In genomic region chr7:45174567-45175280, GRCm38 (mm10) we compare ENCODE assay signal across 10 mouse cellular contexts. TPM values are rescaled to one million over a fixed set of nuclear protein-coding genes. Genes with fewer than 3 reads are reported as not detected.
DNase-seq lines count a peak whose midpoint lies in the region; ATAC-seq and TF ChIP-seq lines count a peak whose summit lies in the region.
"Had no signal": no experiment of that assay in that cellular context is flagged by ENCODE, and none has a peak within 500 bp of the region (broad histone marks: within the 10 kb centered on the region; RNA-seq: fewer than 3 reads in every experiment).

No protein-coding gene starts in this region.

- peak; percentile 54 to 62 for DNase-seq in cerebellum, postnatal 25 days
- DNase-seq in cerebellum, postnatal 36 days: no peak
- no peak for DNase-seq in lung, embryonic 14.5 days
- no peak for DNase-seq in lung, adult 18-20 months
- DNase-seq in T-cell, adult 2 months (ENCODE audit: low spot score): no peak
- DNase-seq: adrenal gland, postnatal 10 days had no signal

- no peaks in the 10 kb centered on the region for H3K4me1 ChIP-seq in lung, embryonic 14.5 days (ENCODE audit: insufficient read depth)
- H3K4me1 ChIP-seq in intestine, embryonic 15.5 days (replicated peaks): peaks cover 10% of the 10 kb centered on the region; the same call in 1 of the 2 replicates
- H3K4me1 ChIP-seq in neural tube, embryonic 14.5 days (ENCODE audit: control insufficient read depth, insufficient read depth, low read length): no peaks in the 10 kb centered on the region

- TF ChIP-seq CTCF in lung, embryonic 14.5 days (IDR thresholded peaks at IDR 0.05; ENCODE audit: low read depth): no peak

- H3K4me2 ChIP-seq in lung, embryonic 14.5 days: peak overlapping the region; percentile 26; the same call in 1 of the 2 replicates
- H3K4me2 ChIP-seq in intestine, embryonic 15.5 days (replicated peaks): peak overlapping the region; percentile 39
- H3K4me2 ChIP-seq in neural tube, embryonic 14.5 days (ENCODE audit: low read depth, low read length): no peak overlapping the region

- no peak for ATAC-seq in lung, embryonic 14.5 days (ENCODE audit: insufficient read depth)
- ATAC-seq in intestine, embryonic 15.5 days: no peak
- ATAC-seq in neural tube, embryonic 14.5 days (ENCODE audit: low read depth): peak; percentile 46; the same call in 1 of the 2 replicates
- ATAC-seq in cerebellum, adult (ENCODE audit: insufficient number of reproducible peaks, low FRiP score, low TSS enrichment): no peak

- H3K27me3 ChIP-seq in lung, embryonic 14.5 days (ENCODE audit: insufficient read depth, low read length): peaks cover 65% of the 10 kb centered on the region
- peaks cover 85% of the 10 kb centered on the region for H3K27me3 ChIP-seq in intestine, embryonic 15.5 days (replicated peaks)
- peaks cover 43% of the 10 kb centered on the region for H3K27me3 ChIP-seq in neural tube, embryonic 14.5 days (ENCODE audit: control insufficient read depth, insufficient read depth, low read length)

- peak overlapping the region; percentile 13; the same call in 1 of the 2 replicates for H3K4me3 ChIP-seq in lung, embryonic 14.5 days (ENCODE audit: low read depth, low read length)
- peak overlapping the region; percentile 13; the same call in 1 of the 2 replicates for H3K4me3 ChIP-seq in intestine, embryonic 15.5 days (replicated peaks)
- H3K4me3 ChIP-seq in neural tube, embryonic 14.5 days (ENCODE audit: low read depth, low read length): no peak overlapping the region

- H3K9me3 ChIP-seq in lung, embryonic 14.5 days (ENCODE audit: low read depth, low read length): peaks cover 7% of the 10 kb centered on the region; the same call in 1 of the 2 replicates
- H3K9me3 ChIP-seq in intestine, embryonic 15.5 days: 0 out of 2 replicates have a peak, but pooled peaks cover under 1% of the 10 kb centered on the region
- no peaks in the 10 kb centered on the region for H3K9me3 ChIP-seq in neural tube, embryonic 14.5 days (ENCODE audit: control insufficient read depth, low read length)

- no peak overlapping the region for H3K27ac ChIP-seq in lung, embryonic 14.5 days (ENCODE audit: low read depth)
- H3K27ac ChIP-seq in intestine, embryonic 15.5 days: no peak overlapping the region
- no peak overlapping the region for H3K27ac ChIP-seq in neural tube, embryonic 14.5 days (ENCODE audit: low read depth, low read length)

- no peak overlapping the region for H3K9ac ChIP-seq in lung, embryonic 14.5 days
- no peak overlapping the region for H3K9ac ChIP-seq in intestine, embryonic 15.5 days
- H3K9ac ChIP-seq in neural tube, embryonic 14.5 days (replicated peaks; ENCODE audit: low read depth, low read length): no peak overlapping the region

- no peaks in the 10 kb centered on the region for H3K36me3 ChIP-seq in lung, embryonic 14.5 days (ENCODE audit: insufficient read depth)
- H3K36me3 ChIP-seq in intestine, embryonic 15.5 days: no peaks in the 10 kb centered on the region
- no peaks in the 10 kb centered on the region for H3K36me3 ChIP-seq in neural tube, embryonic 14.5 days (ENCODE audit: control insufficient read depth, insufficient read depth, low read length)

- WGBS in lung, embryonic 14.5 days: 4% methylated on average over 29 of the region's 29 CpGs
- WGBS in intestine, embryonic 15.5 days: 5% methylated on average over 29 of the region's 29 CpGs
- 3% methylated on average over 29 of the region's 29 CpGs for WGBS in neural tube, embryonic 14.5 days

RNA-seq across cellular contexts. Expression of gene Gfy, which starts 4.6 kb away (rescaled TPM):
- not detected in 2 replicates for polyA plus RNA-seq in lung, embryonic 14.5 days (2014; fragmentation: Nextera tagmentation; extraction: Ambion mirVana)
- not detected in 2 replicates for polyA plus RNA-seq in intestine, embryonic 15.5 days (2015; fragmentation: Nextera tagmentation; extraction: Ambion mirVana)
- not detected in 2 replicates for polyA plus RNA-seq in neural tube, embryonic 14.5 days (2014; fragmentation: Nextera tagmentation; extraction: Ambion mirVana)
- polyA plus RNA-seq: spleen, adult 2 months had no signal

RNA-seq across cellular contexts. Expression of gene Pth2, which starts 6.1 kb away (rescaled TPM):
- polyA plus RNA-seq in lung, embryonic 14.5 days (2014; fragmentation: Nextera tagmentation; extraction: Ambion mirVana): not detected in 2 replicates
- not detected in 2 replicates for polyA plus RNA-seq in intestine, embryonic 15.5 days (2015; fragmentation: Nextera tagmentation; extraction: Ambion mirVana)
- not detected in 2 replicates for polyA plus RNA-seq in neural tube, embryonic 14.5 days (2014; fragmentation: Nextera tagmentation; extraction: Ambion mirVana)
- polyA plus RNA-seq: spleen, adult 2 months had no signal

RNA-seq across cellular contexts. Expression of gene Slc17a7, which starts 11.0 kb away (rescaled TPM):
- 0.09 and 0.97 TPM in 2 replicates for polyA plus RNA-seq in lung, embryonic 14.5 days (2014; fragmentation: Nextera tagmentation; extraction: Ambion mirVana)
- 0.13 and 0.15 TPM in 2 replicates for polyA plus RNA-seq in intestine, embryonic 15.5 days (2015; fragmentation: Nextera tagmentation; extraction: Ambion mirVana)
- polyA plus RNA-seq in neural tube, embryonic 14.5 days (2014; fragmentation: Nextera tagmentation; extraction: Ambion mirVana): 0.71 TPM in 1 of 2 replicates, not detected in the other

RNA-seq across cellular contexts. Expression of gene Aldh16a1, which starts 20.3 kb away (rescaled TPM):
- 52.1 and 52.9 TPM in 2 replicates for polyA plus RNA-seq in lung, embryonic 14.5 days (2014; fragmentation: Nextera tagmentation; extraction: Ambion mirVana)
- 79.0 and 87.3 TPM in 2 replicates for polyA plus RNA-seq in intestine, embryonic 15.5 days (2015; fragmentation: Nextera tagmentation; extraction: Ambion mirVana)
- polyA plus RNA-seq in neural tube, embryonic 14.5 days (2014; fragmentation: Nextera tagmentation; extraction: Ambion mirVana): 16.9 and 19.8 TPM in 2 replicates

RNA-seq across cellular contexts. Expression of gene Pih1d1, which starts 20.6 kb away (rescaled TPM):
- polyA plus RNA-seq in lung, embryonic 14.5 days (2014; fragmentation: Nextera tagmentation; extraction: Ambion mirVana): 110 and 112 TPM in 2 replicates
- polyA plus RNA-seq in intestine, embryonic 15.5 days (2015; fragmentation: Nextera tagmentation; extraction: Ambion mirVana): 94.1 and 98.9 TPM in 2 replicates
- polyA plus RNA-seq in neural tube, embryonic 14.5 days (2014; fragmentation: Nextera tagmentation; extraction: Ambion mirVana): 90.4 and 91.2 TPM in 2 replicates

Comparison
In these comparisons a context has a peak if more than half of its experiments do, and no peak if none do; other contexts are left out.
1. DNase-seq: peak in cerebellum, postnatal 25 days (2 of 2); none in cerebellum, postnatal 36 days (0 of 2), lung, embryonic 14.5 days (single experiment), lung, adult 18-20 months (0 of 2) and T-cell, adult 2 months (single experiment).